Mouse (Mus musculus) limb, embryonic 12.5 days (tissue): ENCODE results near the gene Tmem117. TPM values are rescaled to one million over a fixed set of nuclear protein-coding genes. Genes with fewer than 3 reads are reported as not detected.

Experiments used
- ATAC-seq: fragments of 200-750 bp; cut with Nextera tagmentation; 2 replicates; pipeline ENCODE4 v1.8.0; 2017; ENCODE audit warnings: low read depth, moderate TSS enrichment; ENCODE audit not compliant: insufficient number of reproducible peaks, insufficient read depth, low FRiP score, low TSS enrichment
- H3K27ac ChIP-seq: fragments of 300-500 bp; sonication (generic); 2 replicates; pipeline ENCODE4 v1.5.1; 2016; ENCODE audit warnings: mild to moderate bottlenecking, moderate library complexity
- H3K27me3 ChIP-seq: fragments of 300-500 bp; sonication (generic); 2 replicates; pipeline ENCODE4 v1.6.1; 2016; ENCODE audit warnings: mild to moderate bottlenecking, moderate library complexity
- H3K36me3 ChIP-seq: fragments of 300-500 bp; sonication (generic); 2 replicates; pipeline ENCODE4 v1.6.1; 2016; ENCODE audit warnings: mild to moderate bottlenecking, moderate library complexity
- H3K4me1 ChIP-seq: fragments of 300-500 bp; sonication (generic); replicated peaks from 2 replicates; pipeline ENCODE4 v1.6.1; 2016
- H3K4me2 ChIP-seq: fragments of 300-500 bp; sonication (generic); 2 replicates; pipeline ENCODE4 v1.6.1; 2016; ENCODE audit warnings: mild to moderate bottlenecking, moderate library complexity
- H3K4me3 ChIP-seq: fragments of 300-500 bp; sonication (generic); replicated peaks from 2 replicates; pipeline ENCODE4 v1.5.1; 2016; ENCODE audit warnings: mild to moderate bottlenecking
- H3K9ac ChIP-seq: fragments of 300-500 bp; sonication (generic); replicated peaks from 2 replicates; pipeline ENCODE4 v1.6.1; 2016; ENCODE audit warnings: mild to moderate bottlenecking, moderate library complexity
- H3K9me3 ChIP-seq: fragments of 300-500 bp; sonication (generic); 2 replicates; pipeline ENCODE4 v1.6.1; 2016; ENCODE audit warnings: mild to moderate bottlenecking, moderate library complexity
- WGBS: fragments of 180-500 bp; shearing (Covaris S2); methylation state at CpG from one replicate; pipeline ENCODE4 v1.1.7; 2016; 5-methylcytosine and 5-hydroxymethylcytosine counted together
- polyA plus RNA-seq: library from polyadenylated mRNA; unstranded; fragments of >200 nt; fragmentation: Nextera tagmentation; extraction: Ambion mirVana; gene quantifications from 2 replicates; pipeline ENCODE4 v1.2.1, GENCODE M21; 2016

Gene Tmem117
- polyA plus RNA-seq, 1 experiment from 2014 or later: 3.7 TPM

DNA sequence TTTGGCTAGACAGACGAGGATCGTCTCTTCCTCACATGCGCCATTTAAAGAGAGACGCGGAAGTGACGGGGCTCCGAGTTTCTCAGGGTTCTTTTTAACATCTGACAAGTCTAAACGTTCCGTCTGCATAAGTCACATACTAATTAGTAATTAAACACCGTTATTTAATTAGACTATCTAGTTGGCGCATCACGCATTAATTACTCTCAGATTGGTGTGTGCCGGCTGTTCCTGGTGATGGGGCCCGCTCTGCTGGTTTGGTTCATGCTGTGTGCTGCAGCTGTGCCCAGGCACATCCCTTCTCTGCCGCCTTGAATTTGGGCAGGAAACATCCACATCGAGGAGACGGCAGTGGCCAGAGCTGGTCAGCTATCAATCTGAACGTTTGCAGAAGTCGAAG, 142.7 kb downstream of the Tmem117 start:
- H3K4me3 ChIP-seq: no peak overlapping the region
- H3K36me3 ChIP-seq: no peaks in the 10 kb centered on the region
- ATAC-seq: no peak
- peaks cover 7% of the 10 kb centered on the region; the same call in 1 of the 2 replicates for H3K4me1 ChIP-seq
- no peaks in the 10 kb centered on the region for H3K9me3 ChIP-seq
- 0 out of 2 replicates have a peak, but pooled peaks cover 6% of the 10 kb centered on the region for H3K27me3 ChIP-seq
- H3K27ac ChIP-seq: no peak overlapping the region
- no peak overlapping the region for H3K9ac ChIP-seq
- 90% methylated on average over 19 of the region's 19 CpGs for WGBS
- H3K4me2 ChIP-seq: no peak overlapping the region

DNA sequence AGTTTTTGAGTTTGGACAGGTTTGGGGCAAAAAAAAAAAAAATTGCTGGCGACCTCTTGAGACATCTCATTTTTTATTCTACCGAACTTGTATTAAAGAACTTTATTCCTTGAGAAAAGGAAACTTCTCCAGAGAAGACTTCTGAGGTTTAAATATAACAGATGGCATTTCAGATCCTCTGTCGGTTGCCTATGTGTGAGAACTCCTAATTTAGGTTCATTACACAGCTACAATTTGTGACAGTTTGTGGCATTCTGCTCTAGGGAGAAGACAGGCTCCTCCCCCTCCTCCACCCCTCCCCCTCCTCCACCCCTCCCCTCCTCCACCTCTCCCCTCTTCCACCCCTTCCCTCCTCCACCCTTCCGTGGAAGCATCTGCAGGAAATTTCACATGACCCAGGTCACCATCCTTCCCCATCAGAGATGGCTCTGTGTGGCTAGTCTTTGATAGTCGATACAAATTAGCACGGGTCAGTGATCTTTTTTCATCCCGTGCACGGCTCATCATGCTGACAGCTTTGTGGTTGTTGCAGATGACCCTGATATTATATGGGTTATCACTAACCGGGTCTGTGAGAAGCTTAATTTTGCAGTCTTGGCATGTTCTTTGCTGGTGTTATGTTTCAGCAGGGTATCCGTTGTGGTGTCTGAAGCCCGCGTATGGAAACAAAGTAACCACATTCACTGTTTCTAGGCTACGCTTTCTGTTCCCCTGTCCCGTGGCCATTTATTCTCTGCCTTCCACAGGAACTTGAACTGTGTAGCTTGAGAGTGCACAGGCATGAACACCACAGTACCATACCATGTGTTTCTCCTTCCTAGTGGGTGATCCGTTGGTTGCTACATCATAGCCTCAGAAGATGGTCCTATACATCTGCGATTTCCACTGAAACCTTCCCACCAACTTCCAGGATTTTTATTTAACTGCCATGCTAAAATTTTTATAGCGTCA, 147.4 kb downstream of the Tmem117 start:
- no peaks in the 10 kb centered on the region for H3K36me3 ChIP-seq
- H3K4me2 ChIP-seq: peak overlapping the region; percentile 23
- H3K27me3 ChIP-seq: no peaks in the 10 kb centered on the region
- peak; percentile 59 for ATAC-seq
- H3K9ac ChIP-seq: no peak overlapping the region
- no peak overlapping the region for H3K4me3 ChIP-seq
- WGBS: 53% methylated on average over 17 of the region's 17 CpGs
- H3K27ac ChIP-seq: no peak overlapping the region
- H3K9me3 ChIP-seq: no peaks in the 10 kb centered on the region
- peaks cover 8% of the 10 kb centered on the region; the same call in 1 of the 2 replicates for H3K4me1 ChIP-seq

DNA sequence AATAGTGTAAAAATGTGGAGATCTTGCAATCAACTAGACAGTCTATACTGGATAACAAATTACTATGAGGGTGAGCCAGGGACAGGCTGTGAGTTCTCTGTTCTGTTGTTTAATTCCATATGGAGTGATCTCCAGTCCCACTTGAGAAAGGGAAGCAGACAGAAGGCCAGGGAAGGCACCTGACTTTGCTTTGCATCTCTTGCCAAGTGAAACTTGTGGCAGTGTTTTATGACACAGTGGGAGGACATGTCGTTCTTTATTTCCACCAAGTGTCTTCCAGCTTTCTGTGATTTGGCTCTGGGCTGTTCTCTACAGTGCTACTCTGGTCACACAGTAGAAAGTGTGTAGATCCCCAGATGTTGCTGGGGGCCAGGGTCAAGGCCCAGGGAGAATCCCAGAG, 152.5 kb downstream of the Tmem117 start:
- Histone ChIP-seq H3K4me1 (peaks cover 2% of the 10 kb centered on the region; the same call in 1 of the 2 replicates), H3K27me3 (no peaks in the 10 kb centered on the region), H3K27ac (no peak overlapping the region), H3K9me3 (no peaks in the 10 kb centered on the region), H3K36me3 (no peaks in the 10 kb centered on the region), H3K4me2 (no peak overlapping the region), H3K4me3 (no peak overlapping the region), H3K9ac (no peak overlapping the region)
- 66% methylated on average over 1 of the region's 1 CpGs for WGBS
- ATAC-seq: no peak

DNA sequence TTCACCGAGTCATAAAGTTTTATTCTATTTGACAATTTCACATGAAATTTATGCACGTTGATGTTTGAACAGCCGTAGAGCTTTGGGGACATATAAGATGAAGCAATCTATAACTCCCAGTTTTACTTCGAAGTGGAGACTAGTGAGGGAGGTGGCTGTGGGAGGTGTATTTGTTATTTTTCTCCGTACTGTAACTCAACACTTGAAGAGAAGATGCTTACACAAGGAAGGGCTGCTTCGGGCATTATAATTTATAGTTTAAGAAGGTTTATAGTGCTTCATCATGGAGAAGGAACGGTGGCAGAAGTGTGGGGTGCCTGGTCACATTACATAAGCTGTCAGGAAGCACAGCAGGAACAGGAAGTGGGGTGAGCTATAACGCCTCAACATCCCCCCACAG, 164.4 kb downstream of the Tmem117 start:
- Histone ChIP-seq H3K4me1 (no peaks in the 10 kb centered on the region), H3K36me3 (no peaks in the 10 kb centered on the region), H3K9ac (no peak overlapping the region), H3K4me2 (no peak overlapping the region), H3K4me3 (no peak overlapping the region), H3K27me3 (no peaks in the 10 kb centered on the region; the same call in 1 of the 2 replicates), H3K9me3 (no peaks in the 10 kb centered on the region), H3K27ac (no peak overlapping the region)
- no peak for ATAC-seq
- WGBS: 78% methylated on average over 8 of the region's 8 CpGs

DNA sequence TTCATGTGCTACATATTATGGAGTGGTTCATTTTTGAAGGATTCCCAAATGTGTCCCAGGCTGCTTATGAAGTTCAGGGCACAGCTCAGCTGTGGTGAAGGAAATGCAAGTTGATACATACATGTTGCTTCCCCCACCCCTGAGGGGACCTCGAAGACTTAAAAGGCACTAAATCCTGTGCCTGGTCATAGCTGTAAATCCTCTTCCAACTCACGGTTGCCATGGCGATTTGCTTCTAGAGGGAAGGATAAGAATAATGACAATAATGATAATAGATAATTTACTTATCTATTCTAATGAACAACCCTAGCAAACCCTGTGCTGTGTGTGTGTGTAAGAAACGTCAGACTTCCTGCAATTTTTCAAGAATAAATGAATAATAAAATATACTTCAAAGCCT, 166.5 kb downstream of the Tmem117 start:
- no peaks in the 10 kb centered on the region for H3K9me3 ChIP-seq
- ATAC-seq: no peak
- no peaks in the 10 kb centered on the region for H3K36me3 ChIP-seq
- H3K4me2 ChIP-seq: no peak overlapping the region
- H3K27me3 ChIP-seq: no peaks in the 10 kb centered on the region; the same call in 1 of the 2 replicates
- H3K4me3 ChIP-seq: no peak overlapping the region
- 51% methylated on average over 4 of the region's 4 CpGs for WGBS
- no peak overlapping the region for H3K9ac ChIP-seq
- no peaks in the 10 kb centered on the region for H3K4me1 ChIP-seq
- H3K27ac ChIP-seq: no peak overlapping the region

DNA sequence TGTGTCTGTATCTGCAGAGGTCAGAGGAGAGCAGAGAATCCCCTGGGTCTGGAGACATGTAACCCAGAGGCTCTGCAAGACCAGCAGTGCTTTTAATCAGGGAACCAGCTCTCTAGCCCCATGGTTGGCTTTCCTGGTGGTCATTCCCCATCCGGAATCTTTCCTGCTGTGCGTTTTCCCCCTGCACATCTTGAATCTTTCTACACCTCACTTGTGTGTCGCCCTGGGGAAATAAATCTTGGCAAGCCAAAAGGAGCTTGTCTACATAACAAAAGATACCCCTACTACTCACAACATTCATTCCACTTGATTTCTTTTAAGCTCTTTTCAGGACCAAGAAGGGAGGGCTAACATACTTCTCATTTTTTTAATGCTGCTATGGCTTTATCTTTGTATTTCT, 169.2 kb downstream of the Tmem117 start:
- Histone ChIP-seq H3K27ac (no peak overlapping the region), H3K9ac (no peak overlapping the region), H3K4me3 (no peak overlapping the region), H3K4me2 (no peak overlapping the region), H3K9me3 (no peaks in the 10 kb centered on the region), H3K27me3 (peaks cover 5% of the 10 kb centered on the region), H3K36me3 (no peaks in the 10 kb centered on the region), H3K4me1 (0 out of 2 replicates have a peak, but pooled peaks cover 4% of the 10 kb centered on the region)
- 30% methylated on average over 3 of the region's 3 CpGs for WGBS
- ATAC-seq: no peak

DNA sequence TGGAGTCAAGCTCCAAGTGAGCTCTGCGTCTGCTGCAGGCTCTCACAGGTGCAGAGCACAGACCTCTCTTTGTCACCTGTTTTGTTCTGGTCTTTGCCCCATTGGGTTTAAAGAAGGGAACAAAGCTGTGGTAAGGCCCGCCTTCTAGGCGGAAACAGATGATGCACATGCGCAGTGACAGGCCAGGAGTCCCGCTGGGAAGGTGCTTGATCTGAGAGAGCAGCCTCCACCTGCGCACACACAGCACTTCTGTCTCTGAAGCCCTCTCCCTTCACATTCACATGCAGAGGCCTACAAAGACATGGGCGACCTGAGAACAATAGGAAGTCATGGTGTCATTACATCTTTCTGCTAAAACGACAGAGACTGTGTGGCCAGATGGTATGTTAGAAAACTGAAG, 172.4 kb downstream of the Tmem117 start:
- Histone ChIP-seq H3K36me3 (no peaks in the 10 kb centered on the region), H3K4me3 (no peak overlapping the region), H3K4me2 (no peak overlapping the region), H3K27me3 (peaks cover 16% of the 10 kb centered on the region), H3K4me1 (0 out of 2 replicates have a peak, but pooled peaks cover 4% of the 10 kb centered on the region), H3K9me3 (no peaks in the 10 kb centered on the region), H3K27ac (no peak overlapping the region), H3K9ac (no peak overlapping the region)
- no peak for ATAC-seq
- WGBS: 71% methylated on average over 8 of the region's 8 CpGs

DNA sequence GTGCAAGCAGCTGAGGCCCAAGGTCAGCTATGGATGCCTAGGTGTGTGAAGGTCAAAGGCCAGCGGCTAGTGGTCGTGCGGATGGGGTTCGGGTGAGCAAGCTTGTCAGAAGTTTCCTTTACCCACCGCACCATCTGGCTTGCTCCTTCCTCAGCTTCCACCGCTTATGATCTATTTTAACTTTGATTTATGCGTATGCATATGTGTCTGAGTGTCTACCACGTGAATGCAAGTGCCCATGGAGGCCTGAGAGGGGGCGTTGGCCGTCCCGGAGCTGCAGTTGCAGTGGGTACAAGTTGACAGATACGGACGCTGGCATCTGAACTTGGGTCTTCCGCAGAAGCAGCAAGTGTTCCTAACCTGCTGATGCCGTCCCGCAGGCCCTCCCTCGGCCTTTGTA, 173.8 kb downstream of the Tmem117 start:
- 72% methylated on average over 17 of the region's 17 CpGs for WGBS
- H3K27me3 ChIP-seq: peaks cover 25% of the 10 kb centered on the region
- H3K27ac ChIP-seq: no peak overlapping the region
- H3K4me3 ChIP-seq: no peak overlapping the region
- H3K4me2 ChIP-seq: no peak overlapping the region
- H3K9ac ChIP-seq: no peak overlapping the region
- H3K4me1 ChIP-seq: 0 out of 2 replicates have a peak, but pooled peaks cover 4% of the 10 kb centered on the region
- H3K36me3 ChIP-seq: no peaks in the 10 kb centered on the region
- no peaks in the 10 kb centered on the region for H3K9me3 ChIP-seq
- no peak for ATAC-seq

DNA sequence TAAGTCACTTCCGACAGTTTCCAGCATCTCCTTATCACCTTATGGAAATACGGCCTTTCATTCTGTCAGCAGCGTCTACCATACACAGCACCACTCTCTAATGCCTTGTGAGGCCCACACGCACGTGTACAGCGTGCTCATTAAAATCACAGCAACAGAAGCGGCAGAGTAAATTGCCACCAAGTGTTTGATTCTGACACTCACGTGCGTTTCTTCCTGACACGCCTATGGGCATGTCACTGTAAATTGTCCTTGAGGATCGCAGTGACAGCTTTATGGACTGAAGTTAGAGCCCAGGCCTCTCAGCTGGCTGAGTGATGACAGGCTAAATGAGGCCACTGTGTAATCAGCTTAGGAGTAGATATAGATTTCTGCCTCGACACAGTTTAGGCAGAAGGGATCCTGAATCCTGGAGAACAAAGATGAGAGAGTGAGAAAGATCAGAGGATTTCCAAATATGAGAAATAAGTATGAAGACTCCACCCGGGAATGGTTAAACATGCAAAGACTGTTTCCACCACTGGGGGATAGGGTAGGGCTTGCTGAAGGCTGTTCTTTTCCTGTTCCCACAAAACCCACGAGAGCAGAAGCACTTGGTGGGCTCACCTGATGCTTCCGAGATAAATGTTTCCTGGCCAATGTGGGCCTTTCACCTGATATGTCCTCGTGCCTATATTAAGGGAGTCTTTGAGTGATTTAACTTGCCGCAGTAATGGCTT, 174.8 kb downstream of the Tmem117 start:
- H3K27me3 ChIP-seq: peaks cover 25% of the 10 kb centered on the region
- H3K4me2 ChIP-seq: no peak overlapping the region
- H3K4me1 ChIP-seq: 0 out of 2 replicates have a peak, but pooled peaks cover 4% of the 10 kb centered on the region
- no peaks in the 10 kb centered on the region for H3K36me3 ChIP-seq
- no peak overlapping the region for H3K4me3 ChIP-seq
- no peaks in the 10 kb centered on the region for H3K9me3 ChIP-seq
- no peak overlapping the region for H3K9ac ChIP-seq
- 12% methylated on average over 17 of the region's 17 CpGs for WGBS
- ATAC-seq: no peak
- H3K27ac ChIP-seq: no peak overlapping the region

DNA sequence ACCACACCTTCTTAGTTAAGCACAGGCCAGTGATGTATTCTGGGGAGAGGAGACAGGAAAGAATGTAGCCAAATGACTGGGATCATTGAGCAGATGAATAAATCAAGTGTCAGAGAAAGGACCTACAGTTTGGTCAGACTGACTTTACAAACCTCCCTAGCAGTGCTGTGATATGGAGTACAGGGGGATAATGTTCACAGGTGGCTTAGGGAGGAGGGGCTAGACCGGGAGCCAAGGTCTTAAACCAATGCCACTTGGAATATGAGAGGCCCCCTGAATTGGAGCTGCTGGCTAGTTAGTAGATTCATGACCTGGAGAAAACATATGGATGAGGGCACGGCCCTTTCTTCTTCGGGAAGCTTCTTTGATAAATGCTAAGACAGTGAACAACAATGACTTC, 177.0 kb downstream of the Tmem117 start:
- ATAC-seq: no peak
- Histone ChIP-seq H3K27ac (no peak overlapping the region), H3K36me3 (no peaks in the 10 kb centered on the region), H3K4me1 (0 out of 2 replicates have a peak, but pooled peaks cover 4% of the 10 kb centered on the region), H3K9me3 (no peaks in the 10 kb centered on the region), H3K4me2 (no peak overlapping the region), H3K27me3 (peaks cover 25% of the 10 kb centered on the region), H3K4me3 (no peak overlapping the region), H3K9ac (no peak overlapping the region)
- 66% methylated on average over 3 of the region's 3 CpGs for WGBS

- H3K27me3 ChIP-seq: peaks cover 9% of the 10 kb centered on the region; the same call in 1 of the 2 replicates
- no peak overlapping the region for H3K4me3 ChIP-seq
- 13% methylated on average over 5 of the region's 5 CpGs for WGBS
- H3K9ac ChIP-seq: no peak overlapping the region
- no peaks in the 10 kb centered on the region for H3K9me3 ChIP-seq
- no peaks in the 10 kb centered on the region for H3K36me3 ChIP-seq
- H3K4me1 ChIP-seq: peaks cover 12% of the 10 kb centered on the region
- H3K27ac ChIP-seq: no peak overlapping the region
- no peak overlapping the region for H3K4me2 ChIP-seq
- peak; percentile 66 for ATAC-seq
Measured at GRCm38 (mm10) chr15:94811550-94811949, 182.5 kb downstream of the Tmem117 start.
